Mouse (Mus musculus) thymus, adult 2 months (tissue): Measurements from ENCODE around the gene Zdhhc5.

ENCODE experiments used
- CTCF ChIP-seq: fragments of 200-500 bp; IDR thresholded peaks from 2 replicates; pipeline ENCODE4 v1.5.1; 2012; ENCODE audit warnings: mild to moderate bottlenecking, control low read depth, low read length, moderate library complexity, borderline replicate concordance; ENCODE audit not compliant: control insufficient read depth, poor library complexity, insufficient read depth; ENCODE audit errors: extremely low read depth
- POLR2A ChIP-seq: fragments of 200-500 bp; IDR thresholded peaks from 2 replicates; pipeline ENCODE4 v1.6.1; 2012; ENCODE audit warnings: mild to moderate bottlenecking, low read length, control low read depth, moderate library complexity; ENCODE audit not compliant: control insufficient read depth, poor library complexity, insufficient read depth; ENCODE audit errors: extremely low read depth

DNA sequence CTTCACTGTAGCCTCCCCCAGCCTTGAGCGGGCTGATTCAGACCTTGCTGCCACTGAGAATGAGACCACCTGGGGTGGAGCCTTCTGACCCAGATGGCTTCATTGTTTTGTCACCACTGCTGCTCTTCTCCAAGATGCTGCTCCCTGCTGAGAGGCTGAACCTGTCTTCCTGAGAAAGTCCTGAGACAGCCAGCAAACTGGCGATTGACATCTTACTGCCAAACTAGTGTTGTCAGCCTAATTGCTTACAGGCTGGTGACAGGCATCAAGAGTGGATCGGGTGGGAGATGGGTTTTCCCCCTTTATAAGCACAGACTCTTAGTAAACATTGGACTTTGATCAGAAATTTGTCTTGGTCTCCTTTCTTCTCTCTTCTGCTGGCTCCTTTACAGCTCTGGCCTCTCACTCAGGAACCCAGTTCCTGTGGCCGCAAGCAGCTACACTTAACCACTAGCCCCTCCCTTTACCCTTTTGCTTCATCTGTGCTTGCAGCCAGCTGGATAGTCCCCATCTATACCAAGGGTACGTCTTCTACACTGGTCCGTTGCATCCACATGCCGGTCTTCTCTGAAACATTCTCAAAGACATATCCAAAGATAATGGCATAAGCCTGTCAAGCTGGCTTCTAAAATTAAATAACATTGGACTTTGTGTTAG, 42.2 kb upstream of the Zdhhc5 start:
- TF ChIP-seq POLR2A = no peak
- no peak for TF ChIP-seq CTCF
